Mouse (Mus musculus): ENCODE results near the gene Stap2. TPM values are rescaled to one million over a fixed set of nuclear protein-coding genes. Genes with fewer than 3 reads are reported as not detected.

Stap2 gene
- polyA plus RNA-seq, 1 experiment from 2014 or later, result 16.6 TPM

- Histone ChIP-seq H3K27ac (ENCODE audit: low read length) (peak within 1 kb of the TSS; percentile 98), H3K9me3 (replicated peaks; ENCODE audit: control insufficient read depth, low read length) (no peaks in the 10 kb centered on the region), H3K36me3 (ENCODE audit: control insufficient read depth, insufficient read depth) (peaks cover 11% of the 10 kb centered on the region), H3K4me1 (ENCODE audit: control insufficient read depth, insufficient read depth, low read length) (peaks cover 14% of the 10 kb centered on the region), H3K27me3 (ENCODE audit: control insufficient read depth, insufficient read depth, low read length) (peaks cover 18% of the 10 kb centered on the region), H3K9ac (ENCODE audit: low read length) (peak within 1 kb of the TSS; percentile 82), H3K4me3 (ENCODE audit: low read length) (peak within 1 kb of the TSS; percentile 73), H3K4me2 (ENCODE audit: low read depth, low read length) (peak within 1 kb of the TSS; percentile 66)
- WGBS, result under 1% methylated on average over 45 of the region's 46 CpGs
- ATAC-seq (replicated peaks; ENCODE audit: extremely low read depth, insufficient read depth, low FRiP score), result peak; percentile 92
Measured at GRCm38 (mm10) chr17:55958918-55959728, 46.3 kb downstream of the Stap2 start, which contains the start of gene Yju2. TSS of gene Yju2 (plus strand) at chr17:55959099.

DNA sequence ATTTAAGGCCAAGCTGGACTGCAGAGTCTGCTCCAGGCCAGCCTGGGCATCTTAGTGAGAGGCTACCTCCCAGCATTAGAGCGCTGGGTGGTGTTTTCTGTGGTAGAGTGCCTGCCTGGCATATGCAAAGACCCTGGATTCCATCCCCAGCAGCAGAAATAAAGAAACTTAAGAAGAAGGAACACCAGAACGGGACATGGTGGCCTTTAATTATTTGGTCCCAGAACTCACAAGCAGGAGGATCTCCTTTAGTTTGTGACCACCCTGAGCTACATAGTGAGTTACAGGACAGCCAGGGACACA is 46.8 kb downstream of the Stap2 start:
- Histone ChIP-seq H3K27ac (ENCODE audit: low read length) (peak overlapping the region; percentile 98), H3K9me3 (replicated peaks; ENCODE audit: control insufficient read depth, low read length) (no peaks in the 10 kb centered on the region), H3K9ac (ENCODE audit: low read length) (peak overlapping the region; percentile 72), H3K27me3 (ENCODE audit: control insufficient read depth, insufficient read depth, low read length) (peaks cover 22% of the 10 kb centered on the region), H3K36me3 (ENCODE audit: control insufficient read depth, insufficient read depth) (peaks cover 11% of the 10 kb centered on the region), H3K4me2 (ENCODE audit: low read depth, low read length) (peak overlapping the region; percentile 66), H3K4me3 (ENCODE audit: low read length) (peak overlapping the region; percentile 73), H3K4me1 (ENCODE audit: control insufficient read depth, insufficient read depth, low read length) (peaks cover 14% of the 10 kb centered on the region)
- ATAC-seq (replicated peaks; ENCODE audit: extremely low read depth, insufficient read depth, low FRiP score), result no peak
- 38% methylated on average over 2 of the region's 2 CpGs for WGBS

- H3K36me3 ChIP-seq (ENCODE audit: control insufficient read depth, insufficient read depth), result peaks cover 11% of the 10 kb centered on the region
- 74% methylated on average over 13 of the region's 13 CpGs for WGBS
Measured at GRCm38 (mm10) chr17:55957726-55958583, 47.4 kb downstream of the Stap2 start.

GRCm38 (mm10) chr17:55957168-55957567 is 48.2 kb downstream of the Stap2 start:
- Histone ChIP-seq H3K9ac (ENCODE audit: low read length) (no peak overlapping the region), H3K27ac (ENCODE audit: low read length) (no peak overlapping the region), H3K4me3 (ENCODE audit: low read length) (no peak overlapping the region), H3K4me1 (ENCODE audit: control insufficient read depth, insufficient read depth, low read length) (peaks cover 14% of the 10 kb centered on the region), H3K9me3 (replicated peaks; ENCODE audit: control insufficient read depth, low read length) (no peaks in the 10 kb centered on the region), H3K36me3 (ENCODE audit: control insufficient read depth, insufficient read depth) (peaks cover 9% of the 10 kb centered on the region), H3K27me3 (ENCODE audit: control insufficient read depth, insufficient read depth, low read length) (peaks cover 22% of the 10 kb centered on the region), H3K4me2 (ENCODE audit: low read depth, low read length) (no peak overlapping the region)
- 14% methylated on average over 9 of the region's 9 CpGs for WGBS
- ATAC-seq (replicated peaks; ENCODE audit: extremely low read depth, insufficient read depth, low FRiP score), result no peak

More at GRCm38 (mm10) chr17:55957726-55958583, 47.4 kb downstream of the Stap2 start:
- Histone ChIP-seq H3K4me1 (ENCODE audit: control insufficient read depth, insufficient read depth, low read length) (peaks cover 14% of the 10 kb centered on the region), H3K9ac (ENCODE audit: low read length) (peak overlapping the region; percentile 72), H3K4me3 (ENCODE audit: low read length) (peak overlapping the region; percentile 73), H3K4me2 (ENCODE audit: low read depth, low read length) (peak overlapping the region; percentile 66), H3K27me3 (ENCODE audit: control insufficient read depth, insufficient read depth, low read length) (peaks cover 22% of the 10 kb centered on the region), H3K9me3 (replicated peaks; ENCODE audit: control insufficient read depth, low read length) (no peaks in the 10 kb centered on the region), H3K27ac (ENCODE audit: low read length) (peak overlapping the region; percentile 98)
- no peak for ATAC-seq (replicated peaks; ENCODE audit: extremely low read depth, insufficient read depth, low FRiP score)

DNA sequence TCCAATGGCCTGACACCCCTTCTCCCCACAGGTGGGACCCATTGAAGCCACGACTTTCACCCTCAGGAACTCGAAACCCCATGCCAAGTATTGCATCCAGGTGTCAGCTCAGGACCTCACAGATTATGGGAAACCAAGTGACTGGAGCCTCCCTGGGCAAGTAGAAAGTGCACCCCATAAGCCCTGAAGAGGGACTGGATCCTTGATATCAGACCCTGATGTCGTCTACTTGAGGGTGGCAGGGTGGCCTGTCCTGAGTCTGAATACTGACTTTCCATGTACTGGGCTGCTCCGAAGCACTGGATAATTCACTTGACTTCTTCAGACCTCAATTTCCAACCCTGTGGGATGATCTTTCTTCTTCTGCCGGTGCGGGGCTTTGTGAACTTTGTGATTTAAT is 48.8 kb downstream of the Stap2 start:
- Histone ChIP-seq H3K4me3 (ENCODE audit: low read length) (peak overlapping the region; percentile 48), H3K9me3 (replicated peaks; ENCODE audit: control insufficient read depth, low read length) (no peaks in the 10 kb centered on the region), H3K4me2 (ENCODE audit: low read depth, low read length) (peak overlapping the region; percentile 64), H3K36me3 (ENCODE audit: control insufficient read depth, insufficient read depth) (peaks cover 3% of the 10 kb centered on the region; the same call in 1 of the 2 replicates), H3K9ac (ENCODE audit: low read length) (no peak overlapping the region), H3K27me3 (ENCODE audit: control insufficient read depth, insufficient read depth, low read length) (peaks cover 22% of the 10 kb centered on the region), H3K27ac (ENCODE audit: low read length) (no peak overlapping the region), H3K4me1 (ENCODE audit: control insufficient read depth, insufficient read depth, low read length) (peaks cover 14% of the 10 kb centered on the region)
- WGBS, result 36% methylated on average over 6 of the region's 6 CpGs
- no peak for ATAC-seq (replicated peaks; ENCODE audit: extremely low read depth, insufficient read depth, low FRiP score)

GRCm38 (mm10) chr17:55956129-55956528 is 49.3 kb downstream of the Stap2 start:
- H3K9ac ChIP-seq (ENCODE audit: low read length), result peak overlapping the region; percentile 37; the same call in 1 of the 2 replicates
- no peak for ATAC-seq (replicated peaks; ENCODE audit: extremely low read depth, insufficient read depth, low FRiP score)
- no peaks in the 10 kb centered on the region for H3K9me3 ChIP-seq (replicated peaks; ENCODE audit: control insufficient read depth, low read length)
- peak overlapping the region; percentile 48 for H3K4me3 ChIP-seq (ENCODE audit: low read length)
- peaks cover 14% of the 10 kb centered on the region for H3K4me1 ChIP-seq (ENCODE audit: control insufficient read depth, insufficient read depth, low read length)
- peaks cover 22% of the 10 kb centered on the region for H3K27me3 ChIP-seq (ENCODE audit: control insufficient read depth, insufficient read depth, low read length)
- no peak overlapping the region for H3K27ac ChIP-seq (ENCODE audit: low read length)
- 0 out of 2 replicates have a peak, but pooled peaks cover 2% of the 10 kb centered on the region for H3K36me3 ChIP-seq (ENCODE audit: control insufficient read depth, insufficient read depth)
- H3K4me2 ChIP-seq (ENCODE audit: low read depth, low read length), result peak overlapping the region; percentile 64
- WGBS, result 1% methylated on average over 26 of the region's 26 CpGs

- Histone ChIP-seq H3K27me3 (ENCODE audit: control insufficient read depth, insufficient read depth, low read length) (peaks cover 22% of the 10 kb centered on the region), H3K9ac (ENCODE audit: low read length) (no peak overlapping the region), H3K4me1 (ENCODE audit: control insufficient read depth, insufficient read depth, low read length) (peaks cover 9% of the 10 kb centered on the region), H3K27ac (ENCODE audit: low read length) (no peak overlapping the region), H3K9me3 (replicated peaks; ENCODE audit: control insufficient read depth, low read length) (no peaks in the 10 kb centered on the region), H3K4me2 (ENCODE audit: low read depth, low read length) (no peak overlapping the region), H3K4me3 (ENCODE audit: low read length) (no peak overlapping the region), H3K36me3 (ENCODE audit: control insufficient read depth, insufficient read depth) (no peaks in the 10 kb centered on the region)
- ATAC-seq (replicated peaks; ENCODE audit: extremely low read depth, insufficient read depth, low FRiP score), result no peak
- 33% methylated on average over 16 of the region's 16 CpGs for WGBS
Measured at GRCm38 (mm10) chr17:55954229-55954628, 51.2 kb downstream of the Stap2 start.

DNA sequence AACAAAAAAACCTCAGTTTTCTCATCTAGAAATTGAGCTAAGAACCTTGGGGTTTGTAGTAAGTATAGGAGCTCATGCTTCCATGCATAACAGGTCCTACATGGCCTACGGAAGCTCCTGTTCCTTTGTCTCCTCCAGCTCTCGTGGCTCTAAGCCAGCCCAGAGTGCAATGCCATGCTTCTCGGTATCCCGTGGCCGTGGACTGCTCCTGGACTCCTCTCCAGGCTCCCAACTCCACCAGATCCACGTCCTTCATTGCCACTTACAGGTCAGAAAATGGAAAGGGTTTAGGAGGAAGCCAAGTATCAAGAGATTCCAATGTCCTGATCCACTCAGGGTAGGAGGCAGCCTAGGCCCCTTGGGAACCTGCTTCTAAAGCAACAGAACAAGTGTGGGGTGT is 51.6 kb downstream of the Stap2 start:
- peaks cover 22% of the 10 kb centered on the region for H3K27me3 ChIP-seq (ENCODE audit: control insufficient read depth, insufficient read depth, low read length)
- H3K4me1 ChIP-seq (ENCODE audit: control insufficient read depth, insufficient read depth, low read length), result peaks cover 9% of the 10 kb centered on the region
- H3K36me3 ChIP-seq (ENCODE audit: control insufficient read depth, insufficient read depth), result no peaks in the 10 kb centered on the region
- ATAC-seq (replicated peaks; ENCODE audit: extremely low read depth, insufficient read depth, low FRiP score), result no peak
- H3K9ac ChIP-seq (ENCODE audit: low read length), result no peak overlapping the region
- no peak overlapping the region for H3K4me2 ChIP-seq (ENCODE audit: low read depth, low read length)
- no peak overlapping the region for H3K4me3 ChIP-seq (ENCODE audit: low read length)
- H3K27ac ChIP-seq (ENCODE audit: low read length), result no peak overlapping the region
- no peaks in the 10 kb centered on the region for H3K9me3 ChIP-seq (replicated peaks; ENCODE audit: control insufficient read depth, low read length)
- 70% methylated on average over 6 of the region's 6 CpGs for WGBS

Measured in heart, embryonic 16.5 days (tissue).